Mouse (Mus musculus) CH12.LX (cell line): Measurements from ENCODE around the gene Ccr8. TPM values are rescaled to one million over a fixed set of nuclear protein-coding genes. Genes with fewer than 3 reads are reported as not detected.

Source experiments
- DNase-seq: peaks from one replicate; pipeline ENCODE4 v3.0.0-alpha.2; 2013; ENCODE audit errors: extremely low read depth
- H3K27ac ChIP-seq: 2 replicates; pipeline ENCODE4 v1.5.1; 2012; ENCODE audit warnings: low read depth, mild to moderate bottlenecking, control low read depth, moderate library complexity; ENCODE audit not compliant: insufficient read depth
- H3K27me3 ChIP-seq: replicated peaks from 2 replicates; pipeline ENCODE3; 2012; ENCODE audit warnings: inconsistent platforms
- H3K36me3 ChIP-seq, 2 experiments: replicated peaks in 1 of 2; 2 replicates each; pipeline versions ENCODE3 to v1.6.1; 2012; ENCODE audit warnings: inconsistent platforms in 1 of 2, low read length in 1 of 2, mild to moderate bottlenecking in 1 of 2, mixed read lengths in 1 of 2, moderate library complexity in 1 of 2; ENCODE audit not compliant: control insufficient read depth in 1 of 2, insufficient read depth in 1 of 2
- H3K4me1 ChIP-seq, 2 experiments: 2 replicates each; pipeline ENCODE4 v1.6.1; 2012; ENCODE audit warnings: inconsistent platforms in 1 of 2, moderate library complexity in 1 of 2; ENCODE audit not compliant: insufficient read depth in 2 of 2, control insufficient read depth in 1 of 2
- H3K4me2 ChIP-seq: 2 replicates; pipeline ENCODE4 v1.6.1; 2012; ENCODE audit warnings: low read depth, mild to moderate bottlenecking, control low read depth; ENCODE audit not compliant: poor library complexity, insufficient read depth, severe bottlenecking
- H3K4me3 ChIP-seq, 3 experiments: fragments of 150-350 bp in 1 of 3; sonication (generic) in 1 of 3; replicated peaks in 1 of 3; 2 replicates each; pipeline versions ENCODE3 to v1.5.1; 2011 to 2012; ENCODE audit warnings: low read depth in 2 of 3, low read length in 2 of 3, mild to moderate bottlenecking in 2 of 3, moderate library complexity in 2 of 3, control low read depth in 1 of 3, improper control_type of control experiment in 1 of 3, inconsistent platforms in 1 of 3, mixed read lengths in 1 of 3; ENCODE audit not compliant: poor library complexity in 1 of 3
- H3K79me2 ChIP-seq: replicated peaks from 2 replicates; pipeline ENCODE4 v1.6.1; 2012; ENCODE audit warnings: mild to moderate bottlenecking, moderate library complexity; ENCODE audit not compliant: control insufficient read depth, poor library complexity, insufficient read depth, severe bottlenecking; ENCODE audit errors: extremely low read depth
- H3K9ac ChIP-seq: 2 replicates; pipeline ENCODE4 v1.6.1; 2012; ENCODE audit warnings: low read depth, mild to moderate bottlenecking, control low read depth, moderate library complexity; ENCODE audit not compliant: insufficient read depth
- H3K9me3 ChIP-seq: replicated peaks from 2 replicates; pipeline ENCODE3; 2012; ENCODE audit warnings: low read length, inconsistent platforms, mixed read lengths
- BHLHE40 ChIP-seq: IDR thresholded peaks from 2 replicates; pipeline ENCODE4 v1.6.1; 2011; ENCODE audit warnings: mild to moderate bottlenecking, low read depth, low read length, improper control_type of control experiment
- CHD1 ChIP-seq: IDR thresholded peaks from 2 replicates; pipeline ENCODE4 v1.6.1; 2012; ENCODE audit warnings: low read depth, low read length, improper control_type of control experiment, inconsistent platforms
- CHD2 ChIP-seq: IDR thresholded peaks from 2 replicates; pipeline ENCODE4 v1.6.1; 2011; ENCODE audit warnings: low read length, improper control_type of control experiment
- CTCF ChIP-seq, 2 experiments: IDR thresholded peaks in 1 of 2; conservative IDR thresholded peaks in 1 of 2; 2 replicates each; pipeline ENCODE4 v1.5.1; 2011 to 2012; ENCODE audit warnings: low read depth in 2 of 2, low read length in 2 of 2, improper control_type of control experiment in 1 of 2, inconsistent platforms in 1 of 2, mild to moderate bottlenecking in 1 of 2, moderate library complexity in 1 of 2
- E2F4 ChIP-seq: IDR thresholded peaks from 2 replicates; pipeline ENCODE4 v1.6.1; 2011; ENCODE audit warnings: low read depth, low read length, improper control_type of control experiment; ENCODE audit not compliant: insufficient replicate concordance
- ELF1 ChIP-seq: IDR thresholded peaks from 2 replicates; pipeline ENCODE4 v1.6.1; 2014; ENCODE audit warnings: low read depth, mild to moderate bottlenecking, inconsistent platforms, low read length, improper control_type of control experiment
- EP300 ChIP-seq: IDR thresholded peaks from 2 replicates; pipeline ENCODE4 v1.6.1; 2011; ENCODE audit warnings: low read length, improper control_type of control experiment
- ETS1 ChIP-seq: conservative IDR thresholded peaks from 2 replicates; pipeline ENCODE4 v1.6.1; 2012; ENCODE audit warnings: low read depth, mild to moderate bottlenecking, inconsistent platforms, low read length, improper control_type of control experiment, moderate library complexity
- GABPA ChIP-seq: IDR thresholded peaks from 2 replicates; pipeline ENCODE4 v1.6.1; 2012; ENCODE audit warnings: low read depth, low read length, improper control_type of control experiment, inconsistent platforms; ENCODE audit not compliant: insufficient replicate concordance
- HCFC1 ChIP-seq: IDR thresholded peaks from 2 replicates; pipeline ENCODE4 v1.6.1; 2012; ENCODE audit warnings: low read depth, mild to moderate bottlenecking, inconsistent platforms, low read length, improper control_type of control experiment
- IRF4 ChIP-seq: IDR thresholded peaks from 2 replicates; pipeline ENCODE4 v1.6.1; 2014; ENCODE audit warnings: low read depth, mild to moderate bottlenecking, inconsistent platforms, low read length, improper control_type of control experiment
- JUN ChIP-seq: IDR thresholded peaks from 2 replicates; pipeline ENCODE4 v1.6.1; 2011; ENCODE audit warnings: low read depth, mild to moderate bottlenecking, low read length, improper control_type of control experiment, moderate library complexity; ENCODE audit not compliant: insufficient read depth
- JUND ChIP-seq: conservative IDR thresholded peaks from 2 replicates; pipeline ENCODE4 v1.6.1; 2011; ENCODE audit warnings: low read depth, low read length, improper control_type of control experiment
- KAT2A ChIP-seq: IDR thresholded peaks from 2 replicates; pipeline ENCODE4 v1.6.1; 2012; ENCODE audit warnings: low read length, improper control_type of control experiment, inconsistent platforms; ENCODE audit not compliant: insufficient replicate concordance
- MAFK ChIP-seq: IDR thresholded peaks from 2 replicates; pipeline ENCODE4 v1.6.1; 2011; ENCODE audit warnings: low read length, improper control_type of control experiment; ENCODE audit not compliant: insufficient replicate concordance
- MAX ChIP-seq: IDR thresholded peaks from 2 replicates; pipeline ENCODE4 v1.6.1; 2011; ENCODE audit warnings: low read length, improper control_type of control experiment
- MAZ ChIP-seq: IDR thresholded peaks from 2 replicates; pipeline ENCODE4 v1.6.1; 2012; ENCODE audit warnings: low read depth, mild to moderate bottlenecking, inconsistent platforms, low read length, improper control_type of control experiment, moderate library complexity
- MEF2A ChIP-seq: IDR thresholded peaks from 2 replicates; pipeline ENCODE4 v1.6.1; 2014; ENCODE audit warnings: low read depth, mild to moderate bottlenecking, inconsistent platforms, low read length, improper control_type of control experiment, borderline replicate concordance
- MXI1 ChIP-seq: IDR thresholded peaks from 2 replicates; pipeline ENCODE4 v1.6.1; 2011; ENCODE audit warnings: mild to moderate bottlenecking, low read depth, low read length, improper control_type of control experiment
- MYC ChIP-seq: IDR thresholded peaks from 2 replicates; pipeline ENCODE4 v1.6.1; 2011; ENCODE audit warnings: low read depth, mild to moderate bottlenecking, improper control_type of control experiment, low read length
- NELFE ChIP-seq: IDR thresholded peaks from 2 replicates; pipeline ENCODE4 v1.6.1; 2011; ENCODE audit warnings: low read depth, low read length, improper control_type of control experiment
- NRF1 ChIP-seq: IDR thresholded peaks from 2 replicates; pipeline ENCODE4 v1.6.1; 2014; ENCODE audit warnings: low read depth, mild to moderate bottlenecking, inconsistent platforms, low read length, improper control_type of control experiment, moderate library complexity
- PAX5 ChIP-seq: IDR thresholded peaks from 2 replicates; pipeline ENCODE4 v1.6.1; 2012; ENCODE audit warnings: low read length, inconsistent platforms, mixed read lengths
- POLR2A ChIP-seq: IDR thresholded peaks from 2 replicates; pipeline ENCODE4 v1.6.1; 2011; ENCODE audit warnings: low read depth, mild to moderate bottlenecking, improper control_type of control experiment, low read length
- POLR2AphosphoS2 ChIP-seq: IDR thresholded peaks from 2 replicates; pipeline ENCODE4 v1.6.1; 2011; ENCODE audit warnings: low read depth, low read length, improper control_type of control experiment
- RAD21 ChIP-seq: IDR thresholded peaks from 2 replicates; pipeline ENCODE4 v1.6.1; 2011; ENCODE audit warnings: low read depth, mild to moderate bottlenecking, low read length, improper control_type of control experiment, moderate library complexity
- RCOR1 ChIP-seq: conservative IDR thresholded peaks from 2 replicates; pipeline ENCODE4 v1.6.1; 2012; ENCODE audit warnings: low read depth, mild to moderate bottlenecking, inconsistent platforms, low read length, improper control_type of control experiment
- SIN3A ChIP-seq: IDR thresholded peaks from 2 replicates; pipeline ENCODE4 v1.6.1; 2012; ENCODE audit warnings: low read length, improper control_type of control experiment, inconsistent platforms
- SMC3 ChIP-seq: IDR thresholded peaks from 2 replicates; pipeline ENCODE4 v1.6.1; 2011; ENCODE audit warnings: low read depth, low read length, improper control_type of control experiment
- TBP ChIP-seq: conservative IDR thresholded peaks from 2 replicates; pipeline ENCODE4 v1.6.1; 2011; ENCODE audit warnings: low read depth, low read length, improper control_type of control experiment
- TCF12 ChIP-seq: IDR thresholded peaks from 2 replicates; pipeline ENCODE4 v1.6.1; 2014; ENCODE audit warnings: low read depth, mild to moderate bottlenecking, inconsistent platforms, low read length, improper control_type of control experiment
- UBTF ChIP-seq: IDR thresholded peaks from 2 replicates; pipeline ENCODE4 v1.6.1; 2012; ENCODE audit warnings: low read depth, mild to moderate bottlenecking, inconsistent platforms, low read length, improper control_type of control experiment, moderate library complexity
- USF1 ChIP-seq: IDR thresholded peaks from 2 replicates; pipeline ENCODE4 v1.6.1; 2014; ENCODE audit warnings: low read depth, mild to moderate bottlenecking, inconsistent platforms, low read length, improper control_type of control experiment
- USF2 ChIP-seq: conservative IDR thresholded peaks from 2 replicates; pipeline ENCODE4 v1.6.1; 2011; ENCODE audit warnings: low read depth, low read length, improper control_type of control experiment
- ZC3H11A ChIP-seq: IDR thresholded peaks from 2 replicates; pipeline ENCODE4 v1.6.1; 2012; ENCODE audit warnings: low read depth, mild to moderate bottlenecking, inconsistent platforms, low read length, improper control_type of control experiment
- ZKSCAN1 ChIP-seq: IDR thresholded peaks from 2 replicates; pipeline ENCODE4 v1.6.1; 2012; ENCODE audit warnings: low read depth, inconsistent platforms, low read length, improper control_type of control experiment, borderline replicate concordance
- ZMIZ1 ChIP-seq: IDR thresholded peaks from 2 replicates; pipeline ENCODE4 v1.6.1; 2012; ENCODE audit warnings: low read depth, mild to moderate bottlenecking, inconsistent platforms, low read length, improper control_type of control experiment
- ZNF384 ChIP-seq: IDR thresholded peaks from 2 replicates; pipeline ENCODE4 v1.6.1; 2012; ENCODE audit warnings: low read depth, low read length, improper control_type of control experiment, inconsistent platforms
- dilution Hi-C: fragments of 300-500 bp; cut with MboI; formaldehyde crosslinking; loops from 2 replicates; pipeline ENCODE4 v1.14.3; 2020; ENCODE audit warnings: low sequenced_read_pairs; ENCODE audit not compliant: extremely low pct_unique_long_range_greater_than_20kb, extremely low pct_ligation_motif_present
- in situ Hi-C: fragments of 300-500 bp; cut with MboI; formaldehyde crosslinking; loops from 3 replicates; pipeline ENCODE4 v1.14.3; 2019; ENCODE audit warnings: low sequenced_read_pairs, low pct_ligation_motif_present, low pct_unique_long_range_greater_than_20kb, mixed read lengths
- polyA plus RNA-seq: library from polyadenylated mRNA; unstranded; fragments of >175 nt; gene quantifications from 2 replicates; pipeline ENCODE4 v1.2.1, GENCODE M21; 2012; ENCODE audit warnings: low read depth; ENCODE audit not compliant: insufficient read length
- total RNA-seq, 2 experiments: library from RNA; depleted of rRNA; stranded (reverse); fragments of 300-350 nt in 1 of 2; fragments of >200 nt in 1 of 2; gene quantifications; 2 replicates each; pipeline ENCODE4 v1.2.3; 2012 to 2014

Gene Ccr8
- total and polyA plus RNA-seq, 3 experiments: not detected

- H3K4me2 ChIP-seq: peak within 1 kb of the TSS; percentile 98
- dilution Hi-C loops: no loop called here
- TF ChIP-seq MAFK: no peak
- TF ChIP-seq RCOR1: no peak
- TF ChIP-seq BHLHE40: peak; percentile 35
- TF ChIP-seq EP300: no peak
- peak; percentile 98 for TF ChIP-seq TBP
- peak; percentile 82 for TF ChIP-seq HCFC1
- peak; percentile 95 for TF ChIP-seq TCF12
- TF ChIP-seq KAT2A: peak; percentile 70; the same call in 1 of the 2 replicates
- peak; percentile 88 for TF ChIP-seq NRF1
- no peak for TF ChIP-seq JUN
- TF ChIP-seq GABPA: no peak
- no peak for TF ChIP-seq RAD21
- no peak for TF ChIP-seq SIN3A
- TF ChIP-seq CTCF (conservative IDR thresholded peaks at IDR 0.05 in 1 of 2, IDR thresholded peaks at IDR 0.05 in 1 of 2; ENCODE audit: low read depth in 2 of 2, low read length in 2 of 2): no peak
- no peak for TF ChIP-seq PAX5
- no peak for TF ChIP-seq E2F4
- TF ChIP-seq MAX: peak; percentile 83
- TF ChIP-seq JUND: no peak
- TF ChIP-seq ZC3H11A: no peak
- peak; percentile 98 for TF ChIP-seq POLR2A
- TF ChIP-seq USF2: no peak
- TF ChIP-seq MXI1: peak; percentile 94
- no peak for TF ChIP-seq MEF2A
- TF ChIP-seq USF1: no peak
- no peak for TF ChIP-seq ZKSCAN1
- peak; percentile 96 for TF ChIP-seq NELFE
- peak; percentile 94 for TF ChIP-seq POLR2AphosphoS2
- 0 out of 2 replicates have a peak, but pooled peaks have one; percentile 64 for TF ChIP-seq MAZ
- TF ChIP-seq IRF4: no peak
- TF ChIP-seq ZNF384: no peak
- no peak for TF ChIP-seq CHD1
- peak; percentile 87 for TF ChIP-seq ZMIZ1
- no peak for TF ChIP-seq SMC3
- no peak for TF ChIP-seq ETS1
- TF ChIP-seq CHD2: no peak
- TF ChIP-seq MYC: peak; percentile 96
- TF ChIP-seq UBTF: 0 out of 2 replicates have a peak, but pooled peaks have one; percentile 43
- peak; percentile 95 for TF ChIP-seq ELF1
- H3K9ac ChIP-seq: peak within 1 kb of the TSS; percentile 99
- no peaks in the 10 kb centered on the region for H3K27me3 ChIP-seq
- peak; percentile 99 for DNase-seq
- peak within 1 kb of the TSS; percentile 93 to 99 (median 98) for H3K4me3 ChIP-seq
- peaks cover 52 to 61% of the 10 kb centered on the region in 2 experiments for H3K36me3 ChIP-seq
- peak within 1 kb of the TSS; percentile 70 for H3K27ac ChIP-seq
- H3K9me3 ChIP-seq: no peaks in the 10 kb centered on the region
- in situ Hi-C loops: no loop called here
- H3K4me1 ChIP-seq: peaks cover 9 to 50% of the 10 kb centered on the region in 2 experiments
- H3K79me2 ChIP-seq: peaks cover 23% of the 10 kb centered on the region
Measured at GRCm38 (mm10) chr9:120127538-120128251, 35.8 kb downstream of the Ccr8 start, which contains the start of gene Rpsa. Gene Rpsa (plus strand): TSS chr9:120127689.
